Mouse (Mus musculus) cortical plate, adult 2 months (tissue): ENCODE results near the gene Ifih1. TPM values are rescaled to one million over a fixed set of nuclear protein-coding genes. Genes with fewer than 3 reads are reported as not detected.

Experiments used
- H3K27ac ChIP-seq: fragments of 200-500 bp; 2 replicates; pipeline ENCODE4 v1.5.1; 2012; ENCODE audit warnings: low read length, control low read depth, inconsistent platforms; ENCODE audit not compliant: insufficient read depth
- H3K4me1 ChIP-seq: fragments of 200-500 bp; 2 replicates; pipeline ENCODE4 v1.6.1; 2011; ENCODE audit warnings: low read length; ENCODE audit not compliant: control insufficient read depth, insufficient read depth
- H3K4me3 ChIP-seq: fragments of 200-500 bp; 2 replicates; pipeline ENCODE4 v1.5.1; 2011; ENCODE audit warnings: mild to moderate bottlenecking, low read length, control low read depth; ENCODE audit not compliant: insufficient read depth
- CTCF ChIP-seq: fragments of 200-500 bp; IDR thresholded peaks from 2 replicates; pipeline ENCODE4 v1.5.1; 2011; ENCODE audit warnings: mild to moderate bottlenecking, control low read depth, low read length; ENCODE audit not compliant: insufficient read depth; ENCODE audit errors: extremely low read depth
- POLR2A ChIP-seq: fragments of 200-500 bp; IDR thresholded peaks from 2 replicates; pipeline ENCODE4 v1.6.1; 2011; ENCODE audit warnings: mild to moderate bottlenecking, low read length, control low read depth; ENCODE audit not compliant: insufficient read depth; ENCODE audit errors: extremely low read depth
- polyA plus RNA-seq: library from polyadenylated mRNA; depleted of rRNA; stranded (reverse); fragments of >200 nt; gene quantifications from 2 replicates; pipeline ENCODE4 v1.2.3, GENCODE M21; 2012

Gene Ifih1
- polyA plus RNA-seq, 1 experiment = 2.4 TPM

DNA sequence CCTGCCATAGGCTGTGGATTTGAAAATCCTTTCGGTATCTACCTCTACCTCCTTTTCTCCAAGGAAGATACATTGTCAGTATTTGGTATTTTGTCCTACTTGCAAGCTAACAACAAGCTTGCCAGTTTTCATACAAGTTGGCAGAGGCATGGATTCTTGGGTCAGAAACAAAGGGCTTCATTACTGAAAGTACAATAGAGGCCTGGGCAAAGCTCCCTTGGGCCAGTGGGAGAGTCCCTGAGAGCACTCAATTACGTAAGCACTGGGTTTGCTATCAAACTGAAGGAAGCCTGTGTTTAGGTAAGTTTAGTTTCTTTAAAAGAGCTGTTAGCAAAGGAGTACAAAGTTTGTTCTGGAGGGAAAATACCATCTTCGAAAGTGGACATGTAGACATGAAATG is 16.5 kb upstream of the Ifih1 start:
- no peak overlapping the region for H3K4me3 ChIP-seq
- no peak for TF ChIP-seq POLR2A
- no peak for TF ChIP-seq CTCF
- no peaks in the 10 kb centered on the region; the same call in 1 of the 2 replicates for H3K4me1 ChIP-seq
- no peak overlapping the region for H3K27ac ChIP-seq

DNA sequence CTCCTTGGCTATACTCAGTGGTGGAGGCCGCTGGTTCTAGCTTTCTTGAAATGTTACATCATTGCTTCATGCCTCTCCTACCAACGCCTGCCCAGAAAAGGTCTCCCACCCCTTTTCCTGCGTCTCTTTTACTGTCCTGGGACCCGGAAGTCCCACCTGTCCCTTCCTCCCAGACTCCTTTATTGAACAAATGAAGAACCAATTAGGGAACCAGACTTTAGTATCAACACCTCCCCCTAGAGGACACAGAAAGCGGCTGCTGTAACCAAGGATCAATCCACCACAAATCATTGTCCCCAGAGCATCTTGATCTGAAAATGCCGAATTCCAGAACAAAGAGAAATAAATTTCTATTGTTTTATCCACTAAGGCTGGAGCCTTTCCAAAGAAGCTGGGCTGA is 14.5 kb upstream of the Ifih1 start:
- H3K27ac ChIP-seq = no peak overlapping the region
- TF ChIP-seq POLR2A (no peak), CTCF (no peak)
- H3K4me1 ChIP-seq = no peaks in the 10 kb centered on the region; the same call in 1 of the 2 replicates

DNA sequence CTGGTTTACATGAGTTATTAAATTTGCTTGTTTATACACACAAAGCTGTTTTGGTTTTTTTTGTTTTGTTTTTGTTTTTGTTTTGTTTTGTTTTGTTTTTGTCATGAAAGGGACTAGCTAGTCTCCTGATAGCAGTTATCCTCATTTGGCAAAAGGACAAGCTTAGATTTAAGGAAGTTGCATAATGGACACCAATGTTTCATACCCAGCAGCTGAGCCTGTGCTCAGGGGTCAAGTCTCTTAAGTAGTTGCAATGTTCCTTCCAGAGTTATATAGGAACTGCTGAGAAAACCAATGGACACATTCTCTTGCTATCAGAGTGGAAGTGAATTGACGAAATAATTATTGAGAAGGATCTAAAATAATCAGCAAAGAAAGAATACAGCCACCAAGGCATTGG is 10.0 kb upstream of the Ifih1 start:
- no peak for TF ChIP-seq POLR2A
- TF ChIP-seq CTCF = no peak
- no peak overlapping the region for H3K27ac ChIP-seq
- H3K4me3 ChIP-seq = no peak overlapping the region
- H3K4me1 ChIP-seq = no peaks in the 10 kb centered on the region

More for the DNA sequence above, 14.5 kb upstream of the Ifih1 start:
- no peak overlapping the region for H3K4me3 ChIP-seq

DNA sequence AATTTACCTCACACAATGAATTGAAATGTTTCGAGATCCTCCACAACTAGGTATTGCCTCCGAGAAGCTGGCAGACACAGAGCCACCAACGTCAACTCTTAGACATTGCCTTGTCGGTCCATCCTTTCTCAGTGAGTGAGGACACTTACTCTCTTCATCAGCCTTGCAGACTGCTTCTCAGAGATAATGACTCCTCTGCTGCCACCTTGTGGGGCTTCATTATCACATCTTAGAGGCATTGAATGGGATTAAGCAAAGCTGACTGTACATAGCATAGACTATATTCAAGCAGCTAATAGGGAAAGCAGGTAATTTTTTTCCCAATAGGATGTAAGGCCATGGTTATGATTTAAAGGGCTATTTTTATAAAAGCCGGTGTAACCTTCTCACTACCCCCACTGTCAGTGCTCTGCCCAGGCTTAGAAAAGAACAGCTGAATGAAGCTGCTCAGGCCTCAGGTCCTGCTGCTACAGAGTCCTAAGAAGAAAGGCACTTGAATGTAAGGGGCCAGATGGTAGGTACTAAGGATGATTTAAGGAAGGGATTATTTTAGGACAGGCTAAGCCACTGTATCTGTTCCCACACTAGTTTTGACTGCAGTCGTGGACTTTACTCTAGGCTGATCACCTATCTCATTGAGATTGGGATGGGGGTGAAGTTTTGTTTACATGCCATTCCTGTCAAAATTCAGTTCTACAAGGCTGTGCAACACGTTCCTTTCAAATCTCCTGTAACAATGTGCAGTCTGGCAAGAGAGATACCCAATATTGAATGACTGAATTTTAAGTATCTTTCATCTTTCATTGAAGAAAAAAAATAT is 8.7 kb upstream of the Ifih1 start:
- Histone ChIP-seq H3K4me1 (no peaks in the 10 kb centered on the region), H3K27ac (no peak overlapping the region), H3K4me3 (no peak overlapping the region)
- TF ChIP-seq CTCF = peak; percentile 62
- TF ChIP-seq POLR2A = no peak

DNA sequence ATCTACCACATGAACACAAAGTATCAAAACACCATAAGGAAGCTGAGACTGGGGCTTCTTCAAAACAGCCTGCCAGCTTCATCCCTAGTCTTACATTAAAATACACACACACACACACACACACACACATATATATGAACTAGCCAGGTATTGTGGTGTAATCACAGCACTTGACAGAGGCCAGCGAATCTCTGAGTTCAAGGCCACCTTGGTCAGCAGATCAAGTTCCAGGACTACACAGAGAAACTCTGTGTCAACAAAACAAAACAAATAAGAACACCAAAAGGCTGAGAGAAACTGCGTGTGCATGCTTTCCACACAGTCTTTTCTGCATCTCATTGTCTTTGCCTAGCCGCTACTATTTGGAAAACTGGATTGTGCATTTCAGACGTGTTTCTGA is 6.4 kb upstream of the Ifih1 start:
- TF ChIP-seq CTCF = no peak
- no peak for TF ChIP-seq POLR2A
- H3K4me1 ChIP-seq = no peaks in the 10 kb centered on the region
- H3K27ac ChIP-seq = no peak overlapping the region
- H3K4me3 ChIP-seq = no peak overlapping the region

DNA sequence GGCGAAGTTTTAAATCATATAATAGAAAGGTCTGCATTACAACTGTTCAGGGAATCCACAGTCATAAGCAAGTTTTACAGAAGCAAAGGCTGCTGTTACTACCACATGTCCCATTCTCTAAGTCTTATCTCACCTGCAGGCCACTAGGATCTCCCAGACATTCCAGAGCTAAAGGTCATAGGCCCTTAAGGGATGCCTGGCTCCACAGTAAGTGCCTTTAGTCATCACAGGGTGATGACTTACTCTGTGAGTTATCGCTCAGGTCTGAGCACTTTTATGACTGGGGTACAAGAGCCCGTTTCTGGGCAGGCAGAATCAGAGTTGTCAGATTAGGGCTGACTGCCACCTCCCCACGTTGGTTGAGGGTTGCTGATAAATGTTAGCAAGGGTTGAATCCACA is 5.8 kb upstream of the Ifih1 start:
- Histone ChIP-seq H3K4me1 (no peaks in the 10 kb centered on the region), H3K4me3 (no peak overlapping the region), H3K27ac (no peak overlapping the region)
- no peak for TF ChIP-seq CTCF
- no peak for TF ChIP-seq POLR2A

DNA sequence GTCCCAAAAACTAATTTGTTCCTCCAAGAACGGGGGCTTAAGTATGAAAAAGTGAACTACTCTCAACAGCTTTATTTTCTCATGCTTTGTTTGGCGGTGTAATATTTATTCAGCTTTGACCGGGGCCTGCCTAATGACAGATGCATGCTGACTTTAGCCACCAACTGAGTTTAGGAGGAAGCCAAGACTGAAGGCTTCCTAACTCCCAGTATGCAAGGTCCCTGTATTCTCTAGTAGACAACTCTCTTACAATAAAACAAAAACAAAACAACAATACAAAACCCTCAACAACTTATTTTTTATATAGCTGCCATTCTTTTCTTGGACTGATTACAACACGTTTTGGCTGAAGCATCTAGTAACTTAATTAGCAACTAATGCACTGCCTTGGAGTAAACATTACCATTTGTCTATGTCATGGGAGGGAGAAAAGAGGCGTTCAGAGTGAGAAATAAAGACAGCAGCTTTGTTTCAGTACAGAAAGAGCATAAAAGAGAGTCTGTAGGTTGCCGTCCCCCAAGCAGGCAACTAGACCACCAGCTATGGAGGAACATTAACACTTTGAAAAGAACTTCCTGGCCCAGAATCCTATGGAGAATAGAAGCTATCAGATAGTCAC is 725 bp upstream of the Ifih1 start:
- Histone ChIP-seq H3K4me1 (no peaks in the 10 kb centered on the region), H3K4me3 (peak overlapping the region; percentile 55; the same call in 1 of the 2 replicates), H3K27ac (no peak overlapping the region)
- TF ChIP-seq CTCF = no peak
- TF ChIP-seq POLR2A = no peak

DNA sequence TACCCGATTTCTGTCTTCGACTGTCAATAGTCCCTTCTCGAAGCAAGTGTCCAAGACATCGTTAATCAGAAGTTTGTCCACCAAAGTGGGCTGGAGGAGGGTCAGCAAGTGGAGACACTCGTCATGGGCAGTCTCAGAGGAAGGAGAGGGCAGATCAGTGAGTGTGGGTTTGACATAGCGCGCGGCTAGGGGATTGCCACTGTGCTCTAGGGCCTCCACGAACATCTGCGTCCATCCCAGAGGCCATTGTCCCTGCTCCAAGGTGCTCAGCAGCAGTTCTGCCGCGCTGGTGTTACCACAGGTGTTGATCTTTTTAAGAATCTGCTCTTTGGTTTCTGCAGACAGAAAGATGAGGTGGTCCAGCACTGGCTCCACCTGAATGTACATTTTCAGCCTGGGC is 580 bp downstream of the Ifih1 start:
- H3K27ac ChIP-seq = no peak overlapping the region

DNA sequence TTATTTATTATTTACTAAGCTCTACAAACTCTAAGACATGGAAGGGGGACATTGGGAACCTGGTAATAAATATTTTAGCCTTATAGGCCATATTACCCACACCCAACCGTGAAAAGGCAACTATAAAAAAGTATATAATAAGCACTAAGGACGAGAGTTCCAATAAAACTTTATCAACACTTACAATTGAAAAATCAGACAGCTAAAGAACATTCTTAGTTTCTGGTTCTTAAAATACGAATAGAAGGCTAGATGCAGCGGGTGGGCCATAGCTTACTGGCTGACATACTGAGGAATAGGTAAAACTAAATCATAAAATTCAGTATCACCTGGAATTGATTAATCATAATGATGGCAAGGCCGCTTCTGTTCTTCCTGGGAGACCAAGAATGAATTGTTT is 1.2 kb downstream of the Ifih1 start:
- Histone ChIP-seq H3K27ac (no peak overlapping the region), H3K4me1 (no peaks in the 10 kb centered on the region), H3K4me3 (no peak overlapping the region; the same call in 1 of the 2 replicates)
- TF ChIP-seq POLR2A (no peak), CTCF (no peak)

More for the DNA sequence above, 580 bp downstream of the Ifih1 start:
- Histone ChIP-seq H3K4me1 (no peaks in the 10 kb centered on the region), H3K4me3 (peak overlapping the region; percentile 55)
- no peak for TF ChIP-seq CTCF
- TF ChIP-seq POLR2A = no peak

DNA sequence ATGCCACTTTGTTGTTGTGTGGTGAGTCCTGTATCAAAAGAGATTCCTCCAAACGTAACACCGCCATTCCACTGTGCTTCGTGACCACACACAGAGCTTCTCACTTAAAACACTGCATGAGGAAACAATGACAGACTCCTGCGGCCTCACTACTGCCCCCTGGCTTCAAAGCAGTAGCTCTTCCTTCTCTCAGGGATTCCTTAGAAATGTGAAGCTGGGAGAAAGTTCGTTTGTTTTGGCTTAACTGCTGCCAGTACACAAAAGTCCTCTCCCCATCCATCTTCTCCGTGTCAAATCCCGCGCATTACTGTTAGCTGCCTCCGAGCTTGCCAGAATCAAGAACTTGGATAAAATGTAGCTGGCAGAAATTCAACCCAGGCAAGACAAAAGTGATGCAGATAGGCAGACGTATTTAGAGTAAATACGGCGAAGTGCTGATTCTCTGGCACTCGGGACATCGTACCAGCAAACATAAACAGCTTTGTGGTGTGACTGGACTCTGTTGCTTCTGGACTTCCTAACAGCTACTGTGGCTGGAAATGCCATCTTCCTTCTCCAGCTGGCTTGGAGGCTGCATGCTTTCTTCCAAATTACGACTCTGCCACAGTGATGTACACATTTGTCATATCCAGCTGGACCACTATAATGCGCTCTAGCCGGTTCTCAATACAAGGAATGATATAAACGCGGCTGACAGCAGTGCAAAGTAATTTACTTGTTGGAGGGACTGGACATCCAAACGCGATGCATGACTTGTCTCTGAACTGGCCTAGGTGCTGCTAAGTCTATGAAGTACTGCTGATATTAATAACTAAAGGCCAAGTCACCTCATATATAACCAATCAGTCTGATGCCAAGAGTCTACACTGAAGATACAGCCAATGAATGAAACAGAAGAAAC is 2.4 kb downstream of the Ifih1 start:
- H3K4me1 ChIP-seq = no peaks in the 10 kb centered on the region
- H3K27ac ChIP-seq = no peak overlapping the region
- no peak overlapping the region for H3K4me3 ChIP-seq
- TF ChIP-seq CTCF (peak; percentile 64), POLR2A (no peak)
